Mouse (Mus musculus): ENCODE data around the gene Abcb4.

GRCm38 (mm10) chr5:8974721-8975120 lies 81.2 kb downstream of the Abcb4 start:
- TF ChIP-seq CTCF (IDR thresholded peaks at IDR 0.05) (no peak), POLR2A (IDR thresholded peaks at IDR 0.05; ENCODE audit: insufficient read depth, low read depth, low read length) (no peak)
